Mouse (Mus musculus): ENCODE results near the gene Mgat1.
"Not testable (repeated sequence)": the region's sequence is repeated elsewhere in the genome, so short reads cannot be mapped to it uniquely, and the experiment has no call there.

Mgat1 gene

DNA sequence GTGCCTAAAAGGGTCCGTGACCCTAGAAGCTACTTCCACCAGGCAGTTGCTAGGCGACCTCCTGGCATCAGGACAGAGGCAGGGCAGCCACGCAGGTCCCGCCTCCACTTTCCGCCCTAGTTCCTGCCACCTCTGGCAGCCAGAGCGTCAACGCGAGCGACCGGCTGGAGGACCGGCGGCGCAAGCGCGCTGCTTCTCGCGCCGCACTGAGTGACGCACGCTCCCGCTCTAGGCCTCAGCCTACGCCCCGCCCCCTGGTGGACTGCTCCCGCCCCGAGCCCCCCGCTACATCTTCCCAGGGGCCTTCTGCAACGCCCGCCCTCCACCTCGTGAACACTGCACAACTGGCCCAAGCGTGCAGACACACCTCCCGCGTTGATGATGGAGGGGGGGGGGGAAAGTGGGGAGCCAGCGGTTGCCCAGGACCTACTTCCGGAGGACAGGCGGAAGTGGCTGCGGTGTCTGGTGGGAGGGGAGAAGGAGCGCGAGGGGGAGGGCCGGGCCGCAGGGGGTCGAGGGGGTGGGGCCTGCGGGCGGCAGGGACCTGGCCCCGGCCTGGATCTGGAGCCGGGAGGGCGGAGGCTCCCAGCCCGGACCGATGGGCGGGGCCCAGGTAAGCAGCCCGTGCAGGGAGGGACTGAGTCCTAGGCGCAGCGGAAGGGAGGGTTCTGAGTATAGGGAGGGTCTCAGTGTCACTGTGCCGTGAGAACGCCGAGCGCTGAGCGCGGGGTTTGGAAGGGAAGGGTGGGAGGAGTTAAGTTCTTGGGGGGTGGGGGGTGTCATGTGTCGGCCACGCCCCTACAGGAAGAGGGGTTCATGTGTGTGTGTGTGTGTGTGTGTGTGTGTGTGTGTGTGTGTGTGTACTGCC, at the start of gene Mgat1:
Gene Mgat1 (plus strand): TSS at position 465 of the 868 bp plus-strand sequence.
- peak; percentile 97 for DNase-seq

- DNase-seq = not testable (repeated sequence)
These were observed 49.2 kb upstream of the Mgat1 start for GRCm38 (mm10) chr11:49194771-49195170.

- peak; percentile 45 for DNase-seq
These were observed 48.1 kb upstream of the Mgat1 start for GRCm38 (mm10) chr11:49195819-49196322.

DNA sequence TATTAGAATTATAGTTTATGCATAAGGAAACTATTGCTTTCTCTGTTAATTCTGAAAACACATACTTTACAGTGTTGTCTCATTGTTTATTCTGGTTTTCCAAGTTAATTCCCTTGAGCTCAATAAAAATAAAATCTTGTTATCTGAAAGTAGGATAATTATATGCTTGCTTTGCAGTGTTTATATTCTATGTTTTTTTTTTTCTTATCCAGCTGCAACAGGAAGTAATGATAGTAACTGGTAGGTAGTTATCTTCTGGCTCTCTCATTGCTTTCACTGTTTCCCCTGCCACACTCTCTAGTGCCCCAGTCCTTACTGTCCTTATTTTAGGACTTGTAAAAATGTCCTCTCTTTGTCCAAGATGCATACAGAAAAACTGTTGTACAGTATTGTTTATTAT, 43.3 kb upstream of the Mgat1 start:
- DNase-seq = no peak

GRCm38 (mm10) chr11:49201142-49201541, 42.8 kb upstream of the Mgat1 start:
- DNase-seq = no peak

GRCm38 (mm10) chr11:49202071-49202470, 41.9 kb upstream of the Mgat1 start:
- peak; percentile 20 for DNase-seq

GRCm38 (mm10) chr11:49202523-49203061, 41.4 kb upstream of the Mgat1 start:
- no peak for DNase-seq

- peak; percentile 97 for DNase-seq
These were observed 40.7 kb upstream of the Mgat1 start, which contains the start of gene Zfp62 for GRCm38 (mm10) chr11:49203129-49203768. Gene Zfp62, plus strand, starts transcription at chr11:49203292.

GRCm38 (mm10) chr11:49203771-49204497, 40.1 kb upstream of the Mgat1 start:
- DNase-seq = no peak

DNA sequence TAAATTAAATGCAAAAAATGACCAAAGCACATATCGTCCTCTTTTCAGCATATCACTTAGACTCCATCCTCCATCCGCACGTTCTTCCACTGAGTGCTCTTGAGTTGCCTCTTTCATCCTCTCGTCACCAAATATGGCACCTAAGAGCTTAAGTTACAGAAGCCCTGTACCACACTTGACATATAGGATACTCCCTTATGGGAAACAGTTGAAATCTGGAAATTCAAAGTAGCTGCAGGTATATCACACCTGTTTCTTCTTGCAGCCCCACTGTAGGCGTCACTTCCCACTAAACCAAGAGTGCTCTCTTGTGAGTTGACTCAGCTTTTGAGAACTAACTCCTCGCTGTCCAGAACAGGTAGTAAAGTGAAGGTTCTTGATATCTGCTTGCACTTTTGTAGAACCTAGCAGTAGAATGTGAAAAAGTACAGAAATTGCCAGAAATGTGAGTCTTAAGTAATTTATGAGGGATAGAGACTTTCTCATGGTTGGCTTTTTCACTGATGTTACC, 38.9 kb upstream of the Mgat1 start:
- DNase-seq = no peak

DNA sequence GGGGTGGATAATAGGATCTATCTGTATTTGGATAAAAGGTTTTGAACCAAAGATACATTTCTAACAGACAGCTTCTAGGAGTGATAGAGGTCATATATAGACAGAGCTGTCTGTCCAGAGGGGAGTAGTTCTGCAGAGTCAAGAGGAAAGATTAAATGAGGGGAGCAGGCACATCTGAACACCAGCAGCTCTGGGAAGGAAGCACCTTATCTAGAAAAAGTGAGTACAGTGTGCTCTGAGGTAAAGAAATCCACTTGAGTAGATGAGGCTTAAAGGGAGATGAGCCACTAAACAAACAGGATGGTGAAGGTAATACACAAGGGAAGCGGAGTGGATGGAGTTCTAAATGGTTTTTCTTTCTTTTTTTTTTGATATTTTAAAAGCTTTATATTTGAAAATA, 36.5 kb upstream of the Mgat1 start:
- no peak for DNase-seq

- no peak for DNase-seq
These were observed 31.4 kb upstream of the Mgat1 start for GRCm38 (mm10) chr11:49212577-49212976.

DNA sequence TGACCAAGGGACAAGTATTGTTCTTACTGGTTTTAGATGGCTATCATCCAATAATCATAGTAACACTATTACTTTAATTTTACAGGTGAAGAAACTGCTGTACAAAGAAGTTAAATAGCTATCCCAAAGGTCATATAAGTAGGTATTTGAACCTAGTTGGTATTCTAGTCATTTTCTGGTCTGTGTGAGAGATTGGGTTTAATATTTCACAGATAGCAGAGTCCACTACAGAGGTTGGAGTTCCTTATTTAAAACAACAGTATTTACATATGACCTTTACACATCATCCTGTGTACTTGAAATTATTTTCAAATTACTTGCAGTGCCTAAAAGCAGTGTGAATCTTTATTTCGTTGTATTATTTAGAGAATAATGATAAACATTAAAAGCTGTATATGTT, 30.5 kb upstream of the Mgat1 start:
- DNase-seq = peak; percentile 51

GRCm38 (mm10) chr11:49219271-49219670, 24.7 kb upstream of the Mgat1 start:
- no peak for DNase-seq

GRCm38 (mm10) chr11:49224455-49224854, 19.5 kb upstream of the Mgat1 start:
- DNase-seq = no peak

DNA sequence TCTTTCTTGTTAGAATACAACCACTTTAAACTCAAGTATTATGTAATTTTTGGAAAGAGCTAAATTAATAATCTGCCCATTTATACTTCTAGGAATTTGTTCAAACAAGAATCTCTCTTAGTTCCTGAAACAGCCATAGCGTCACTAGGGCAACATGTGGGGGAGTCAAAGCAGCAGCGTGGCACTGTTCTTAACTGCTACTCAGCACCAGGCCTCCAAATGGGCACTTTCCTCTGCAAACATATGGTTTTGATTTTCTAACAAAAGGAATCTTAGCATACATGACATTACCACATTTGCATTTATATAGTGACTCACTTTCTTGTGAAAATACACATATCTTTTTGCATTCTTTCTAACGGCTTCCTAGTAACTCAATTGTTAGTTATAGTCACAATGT, 11.2 kb upstream of the Mgat1 start:
- no peak for DNase-seq

- DNase-seq = no peak
These were observed 8.4 kb upstream of the Mgat1 start for GRCm38 (mm10) chr11:49235459-49236207.

DNA sequence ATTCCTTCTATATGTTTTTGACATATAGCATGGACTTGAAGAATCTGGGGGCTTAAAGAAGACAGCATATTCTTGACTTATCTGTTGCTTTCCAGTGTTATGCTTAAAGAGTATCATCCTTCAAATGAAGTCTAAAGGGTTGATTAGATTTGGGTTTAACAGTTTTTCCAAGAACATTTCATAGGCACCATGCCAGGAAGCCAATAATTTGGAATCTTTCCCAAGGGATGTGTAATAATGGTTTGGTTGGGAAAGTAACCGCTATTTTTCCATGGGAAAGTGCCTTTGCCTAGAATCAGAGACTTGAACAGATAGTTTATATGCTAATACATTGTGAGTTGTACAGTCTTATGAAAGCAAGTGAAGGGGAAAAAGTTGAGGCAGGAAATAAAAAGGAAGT, 7.1 kb upstream of the Mgat1 start:
- peak; percentile 36 for DNase-seq

DNA sequence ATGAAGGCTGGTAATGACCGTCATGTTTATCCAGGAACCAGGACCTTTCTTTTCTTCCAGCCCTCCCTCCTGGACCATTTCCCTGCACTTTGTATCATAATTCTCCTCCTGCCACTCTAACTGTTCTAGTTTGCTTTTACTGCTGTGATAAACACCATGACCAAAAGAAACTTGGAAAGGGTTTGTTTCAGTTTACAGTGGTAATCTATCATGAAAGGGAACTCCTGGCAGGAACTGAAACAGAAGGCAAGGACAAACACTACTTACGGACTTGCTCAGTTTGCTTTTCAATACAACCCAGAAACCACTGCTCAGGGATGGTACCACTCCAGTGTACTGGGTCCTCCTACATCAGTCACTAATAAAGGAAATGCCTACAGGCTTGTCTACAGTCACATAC, 6.5 kb upstream of the Mgat1 start:
- no peak for DNase-seq

GRCm38 (mm10) chr11:49240310-49240709, 3.7 kb upstream of the Mgat1 start:
- no peak for DNase-seq

GRCm38 (mm10) chr11:49240874-49241273, 3.1 kb upstream of the Mgat1 start:
- no peak for DNase-seq

- peak; percentile 46 for DNase-seq
These were observed 2.5 kb upstream of the Mgat1 start for GRCm38 (mm10) chr11:49241471-49241870.

Data from kidney, adult 9 months (tissue).